Comparison of ENCODE assay signal across 7 mouse cellular contexts in the genomic region with DNA sequence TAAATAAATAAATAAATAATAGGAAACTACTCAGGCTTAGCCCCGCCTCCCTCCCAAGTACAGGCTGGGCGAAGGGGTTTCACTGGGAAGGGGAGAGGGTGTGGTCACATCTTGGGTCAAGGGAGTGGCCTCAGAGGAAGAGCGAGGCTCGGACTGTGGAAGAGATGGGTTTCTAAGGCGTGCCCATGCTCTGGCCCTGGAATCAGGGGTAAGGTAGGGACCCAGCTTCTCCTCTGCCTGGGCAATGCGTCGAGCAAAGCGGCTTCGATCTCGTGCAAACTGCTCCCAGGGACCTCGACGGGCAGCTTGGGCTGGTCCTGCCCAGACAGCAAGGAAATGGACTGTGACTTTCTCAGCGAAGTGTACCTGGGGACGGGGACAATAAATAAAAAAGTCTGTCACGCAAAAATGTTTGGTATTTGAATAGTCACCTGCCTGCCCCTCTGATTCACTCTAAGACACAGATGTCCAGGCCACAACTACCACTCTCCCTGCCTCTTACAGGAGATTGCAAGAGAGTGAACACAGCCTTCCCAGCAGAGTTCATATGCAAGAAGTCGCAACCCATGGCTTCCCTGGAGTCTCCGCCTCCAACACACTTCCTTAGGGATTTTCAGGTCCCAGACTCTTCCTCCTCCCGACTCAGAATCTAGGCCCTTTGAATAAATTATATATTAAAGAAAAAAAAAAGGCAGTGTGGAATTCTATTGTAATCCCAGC. TPM values are rescaled to one million over a fixed set of nuclear protein-coding genes. Genes with fewer than 3 reads are reported as not detected.
DNase-seq lines count a peak whose midpoint lies in the region; ATAC-seq and TF ChIP-seq lines count a peak whose summit lies in the region.

No protein-coding gene starts in this region.

- H3K9me3 ChIP-seq in lung, embryonic 15.5 days, result no peaks in the 10 kb centered on the region
- no peaks in the 10 kb centered on the region for H3K9me3 ChIP-seq in hindbrain, postnatal 0 days (ENCODE audit: low read length)

- TF ChIP-seq POLR2A in bone marrow, adult 2 months (IDR thresholded peaks at IDR 0.05; ENCODE audit: borderline replicate concordance, control insufficient read depth, low read depth, low read length), result peak; percentile 27; the same call in 1 of the 2 replicates

- H3K36me3 ChIP-seq in lung, embryonic 15.5 days, result peaks cover 4% of the 10 kb centered on the region; the same call in 1 of the 2 replicates
- no peaks in the 10 kb centered on the region for H3K36me3 ChIP-seq in hindbrain, postnatal 0 days (ENCODE audit: insufficient read depth, low read length)

- H3K9ac ChIP-seq in lung, embryonic 15.5 days, result no peak overlapping the region
- no peak overlapping the region for H3K9ac ChIP-seq in hindbrain, postnatal 0 days (replicated peaks; ENCODE audit: low read length)

- H3K4me1 ChIP-seq in lung, embryonic 15.5 days, result peaks cover 39% of the 10 kb centered on the region
- H3K4me1 ChIP-seq in bone marrow, adult 2 months (ENCODE audit: control insufficient read depth, insufficient read depth, low read length), result peaks cover 1% of the 10 kb centered on the region; the same call in 1 of the 2 replicates
- H3K4me1 ChIP-seq in hindbrain, postnatal 0 days (ENCODE audit: insufficient read depth, low read length), result peaks cover 11% of the 10 kb centered on the region; the same call in 1 of the 2 replicates

- H3K27ac ChIP-seq in lung, embryonic 15.5 days, result no peak overlapping the region
- peak overlapping the region; percentile 74 for H3K27ac ChIP-seq in bone marrow, adult 2 months (ENCODE audit: control insufficient read depth, insufficient read depth, low read depth, low read length, poor library complexity)
- no peak overlapping the region for H3K27ac ChIP-seq in hindbrain, postnatal 0 days

- no peak for TF ChIP-seq CTCF in bone marrow, adult 2 months (IDR thresholded peaks at IDR 0.05; ENCODE audit: control insufficient read depth, insufficient read depth, low read length)
- TF ChIP-seq CTCF in hindbrain, postnatal 0 days (IDR thresholded peaks at IDR 0.05; ENCODE audit: low read depth), result no peak

- 0 out of 2 replicates have a peak overlapping the region, but pooled peaks have one; percentile 8 for H3K4me3 ChIP-seq in lung, embryonic 15.5 days
- peak overlapping the region; percentile 89 for H3K4me3 ChIP-seq in bone marrow, adult 2 months (replicated peaks; ENCODE audit: control insufficient read depth, low read depth, low read length)
- no peak overlapping the region for H3K4me3 ChIP-seq in hindbrain, postnatal 0 days (ENCODE audit: low read length)

- WGBS in lung, embryonic 15.5 days, result 72% methylated on average over 18 of the region's 18 CpGs
- 78% methylated on average over 18 of the region's 18 CpGs for WGBS in bone marrow, adult 2 months
- 82% methylated on average over 18 of the region's 18 CpGs for WGBS in hindbrain, postnatal 0 days

- no peaks in the 10 kb centered on the region for H3K27me3 ChIP-seq in lung, embryonic 15.5 days
- H3K27me3 ChIP-seq in hindbrain, postnatal 0 days (ENCODE audit: insufficient read depth, low read length), result no peaks in the 10 kb centered on the region

- 0 out of 2 replicates have a peak overlapping the region, but pooled peaks have one; percentile 9 for H3K4me2 ChIP-seq in lung, embryonic 15.5 days
- peak overlapping the region; percentile 2; the same call in 1 of the 2 replicates for H3K4me2 ChIP-seq in hindbrain, postnatal 0 days (ENCODE audit: low read depth, low read length)

- no peak for DNase-seq in lung, postnatal 4 days
- no peak for DNase-seq in hindbrain, postnatal 0 days (ENCODE audit: low spot score)
- DNase-seq in naive thymus-derived CD4-positive, alpha-beta T cell, adult 2 months (ENCODE audit: low read depth), result peak; percentile 46
- no peak for DNase-seq in yolk sac, embryonic 10.5 days (ENCODE audit: low spot score)
- no peak for DNase-seq in urinary bladder, postnatal 25 days (ENCODE audit: low spot score)

- ATAC-seq in lung, embryonic 15.5 days (ENCODE audit: borderline replicate concordance, extremely low read depth, low FRiP score, low TSS enrichment), result no peak
- ATAC-seq in hindbrain, postnatal 0 days, result no peak

RNA-seq across cellular contexts. Expression of a gene that starts 3.0 kb away (rescaled TPM):
- polyA plus RNA-seq in lung, embryonic 15.5 days (2015; fragmentation: Nextera tagmentation; extraction: Ambion mirVana), result 21.9 and 22.9 TPM in 2 replicates
- polyA plus RNA-seq in bone marrow, adult 2 months (2011; ENCODE audit: insufficient read depth, insufficient read length, low replicate concordance, missing spikeins), result 356 and 801 TPM in 2 replicates
- 19.2 and 19.8 TPM in 2 replicates for total RNA-seq in hindbrain, postnatal 0 days (2014; rRNA removed)
- polyA plus RNA-seq in hindbrain, postnatal 0 days (2015; fragmentation: Nextera tagmentation; extraction: Ambion mirVana), result 21.6 and 25.4 TPM in 2 replicates

RNA-seq across cellular contexts. Expression of a gene that starts 3.0 kb away (rescaled TPM):
- polyA plus RNA-seq in lung, embryonic 15.5 days (2015; fragmentation: Nextera tagmentation; extraction: Ambion mirVana), result 2.2 and 3.3 TPM in 2 replicates
- polyA plus RNA-seq in bone marrow, adult 2 months (2011; ENCODE audit: insufficient read depth, insufficient read length, low replicate concordance, missing spikeins), result 2.1 and 8.9 TPM in 2 replicates
- 2.4 and 2.8 TPM in 2 replicates for total RNA-seq in hindbrain, postnatal 0 days (2014; rRNA removed)
- 2.1 and 2.2 TPM in 2 replicates for polyA plus RNA-seq in hindbrain, postnatal 0 days (2015; fragmentation: Nextera tagmentation; extraction: Ambion mirVana)

RNA-seq across cellular contexts. Expression of a gene that starts 12.9 kb away (rescaled TPM):
- 230 and 238 TPM in 2 replicates for polyA plus RNA-seq in lung, embryonic 15.5 days (2015; fragmentation: Nextera tagmentation; extraction: Ambion mirVana)
- polyA plus RNA-seq in bone marrow, adult 2 months (2011; ENCODE audit: insufficient read depth, insufficient read length, low replicate concordance, missing spikeins), result 69.3 and 71.9 TPM in 2 replicates
- 91.6 and 93.7 TPM in 2 replicates for total RNA-seq in hindbrain, postnatal 0 days (2014; rRNA removed)
- 133 and 144 TPM in 2 replicates for polyA plus RNA-seq in hindbrain, postnatal 0 days (2015; fragmentation: Nextera tagmentation; extraction: Ambion mirVana)

RNA-seq across cellular contexts. Expression of a gene that starts 31.6 kb away (rescaled TPM):
- 1.5 and 1.7 TPM in 2 replicates for polyA plus RNA-seq in lung, embryonic 15.5 days (2015; fragmentation: Nextera tagmentation; extraction: Ambion mirVana)
- polyA plus RNA-seq in bone marrow, adult 2 months (2011; ENCODE audit: insufficient read depth, insufficient read length, low replicate concordance, missing spikeins), result 5.7 TPM in 1 of 2 replicates, not detected in the other
- 0.68 TPM in 1 of 2 replicates, not detected in the other for total RNA-seq in hindbrain, postnatal 0 days (2014; rRNA removed)
- 0.54 and 0.89 TPM in 2 replicates for polyA plus RNA-seq in hindbrain, postnatal 0 days (2015; fragmentation: Nextera tagmentation; extraction: Ambion mirVana)

RNA-seq across cellular contexts. Expression of a gene that starts 34.5 kb away (rescaled TPM):
- polyA plus RNA-seq in lung, embryonic 15.5 days (2015; fragmentation: Nextera tagmentation; extraction: Ambion mirVana), result 2.8 and 3.4 TPM in 2 replicates
- polyA plus RNA-seq in bone marrow, adult 2 months (2011; ENCODE audit: insufficient read depth, insufficient read length, low replicate concordance, missing spikeins), result 2.7 and 4.8 TPM in 2 replicates
- total RNA-seq in hindbrain, postnatal 0 days (2014; rRNA removed), result 4.3 and 4.7 TPM in 2 replicates
- polyA plus RNA-seq in hindbrain, postnatal 0 days (2015; fragmentation: Nextera tagmentation; extraction: Ambion mirVana), result 5.9 and 6.2 TPM in 2 replicates

Comparison
In these comparisons a context has a peak if more than half of its experiments do, and no peak if none do; other contexts are left out.
1. RNA of a gene that starts 3.0 kb away (polyA plus RNA-seq): 356 to 801 TPM in bone marrow, adult 2 months; 21.6 to 25.4 TPM in hindbrain, postnatal 0 days and 21.9 to 22.9 TPM in lung, embryonic 15.5 days; every median in the first group is over 10 times any median in the second.